Mouse (Mus musculus): ENCODE data around the gene Axl. TPM values are rescaled to one million over a fixed set of nuclear protein-coding genes. Genes with fewer than 3 reads are reported as not detected.
A peak's percentile ranks its signal among the peaks of the same experiment; 100 is the strongest.
"Not testable (repeated sequence)": the region's sequence is repeated elsewhere in the genome, so short reads cannot be mapped to it uniquely, and the experiment has no call there.

The Axl gene
- total RNA-seq, 2 experiments from 2014 or later: 81.0 to 94.8 TPM

- peak in 1 of 2 experiments; percentile 53 for DNase-seq
- intact Hi-C loops (cut with DNase I): no loop called here
Observed at GRCm38 (mm10) chr7:25755468-25755833, 33.1 kb downstream of the Axl start.

- intact Hi-C loops (cut with DNase I): no loop called here
- DNase-seq: peak; percentile 98 to 100
Observed at GRCm38 (mm10) chr7:25754738-25755467, 33.6 kb downstream of the Axl start, which contains the start of gene Hnrnpul1. Hnrnpul1 (minus strand) TSS chr7:25754757.

- no peak for DNase-seq
- intact Hi-C loops (cut with DNase I): no loop called here
Observed at GRCm38 (mm10) chr7:25754439-25754737, 34.1 kb downstream of the Axl start.

GRCm38 (mm10) chr7:25753643-25754438, 34.7 kb downstream of the Axl start:
- intact Hi-C loops (cut with DNase I): loop anchor here (2.0 kb wide), 1 partner anchor 33 kb away; no protein-coding TSS in a partner anchor
- no peak for DNase-seq

- intact Hi-C loops (cut with DNase I): loop anchor here (2.0 kb wide), 1 partner anchor 32 kb away; no protein-coding TSS in a partner anchor
- no peak for DNase-seq
Observed at GRCm38 (mm10) chr7:25753076-25753475, 35.4 kb downstream of the Axl start.

- intact Hi-C loops (cut with DNase I): no loop called here
Observed at GRCm38 (mm10) chr7:25746844-25747243, 41.7 kb downstream of the Axl start.

GRCm38 (mm10) chr7:25738277-25738676, 50.2 kb downstream of the Axl start:
- intact Hi-C loops (cut with DNase I): no loop called here
- DNase-seq: no peak

More at GRCm38 (mm10) chr7:25746844-25747243, 41.7 kb downstream of the Axl start:
- no peak for DNase-seq

GRCm38 (mm10) chr7:25736920-25737319, 51.6 kb downstream of the Axl start:
- DNase-seq: no peak
- intact Hi-C loops (cut with DNase I): no loop called here

GRCm38 (mm10) chr7:25734991-25735390, 53.5 kb downstream of the Axl start:
- no peak for DNase-seq
- intact Hi-C loops (cut with DNase I): no loop called here

- DNase-seq: no peak
- intact Hi-C loops (cut with DNase I): no loop called here
Observed at GRCm38 (mm10) chr7:25731294-25732055, 57.0 kb downstream of the Axl start.

GRCm38 (mm10) chr7:25729862-25730261, 58.6 kb downstream of the Axl start:
- peak; percentile 55 to 69 for DNase-seq
- intact Hi-C loops (cut with DNase I): no loop called here

- intact Hi-C loops (cut with DNase I): no loop called here
- no peak for DNase-seq
Observed at GRCm38 (mm10) chr7:25729396-25729795, 59.1 kb downstream of the Axl start.

GRCm38 (mm10) chr7:25727800-25728199, 60.7 kb downstream of the Axl start:
- intact Hi-C loops (cut with DNase I): no loop called here

GRCm38 (mm10) chr7:25725886-25726285, 62.6 kb downstream of the Axl start:
- DNase-seq: no peak
- intact Hi-C loops (cut with DNase I): no loop called here

More at GRCm38 (mm10) chr7:25727800-25728199, 60.7 kb downstream of the Axl start:
- DNase-seq: no peak

- not testable (repeated sequence) for DNase-seq
- intact Hi-C loops (cut with DNase I): loop anchor here (2.0 kb wide), 1 partner anchor 31 kb away; no protein-coding TSS in a partner anchor
Observed at GRCm38 (mm10) chr7:25721776-25722175, 66.7 kb downstream of the Axl start.

GRCm38 (mm10) chr7:25720760-25721159, 67.7 kb downstream of the Axl start:
- intact Hi-C loops (cut with DNase I): loop anchor here (1.0 to 2.0 kb wide), 2 partner anchors 32 to 85 kb away; no protein-coding TSS in a partner anchor
- no peak for DNase-seq

- DNase-seq: peak; percentile 85 to 92
- intact Hi-C loops (cut with DNase I): loop anchor here (1.0 to 2.0 kb wide), 2 partner anchors 33 to 85 kb away; no protein-coding TSS in a partner anchor
Observed at GRCm38 (mm10) chr7:25719761-25720610, 68.5 kb downstream of the Axl start.

- peak; percentile 92 to 94 for DNase-seq
- intact Hi-C loops (cut with DNase I): loop anchor here (1.0 kb wide), 1 partner anchor 32 kb away; the partner anchor contains the start of gene Tgfb1
Observed at GRCm38 (mm10) chr7:25718788-25719417, 69.6 kb downstream of the Axl start, which contains the start of gene Ccdc97. Ccdc97 (minus strand) TSS chr7:25719088.

GRCm38 (mm10) chr7:25717478-25717877, 71.0 kb downstream of the Axl start:
- DNase-seq: no peak
- intact Hi-C loops (cut with DNase I): no loop called here
